Mouse (Mus musculus) liver, embryonic 14.5 days (tissue): ENCODE data around the gene Sdhaf2. TPM values are rescaled to one million over a fixed set of nuclear protein-coding genes. Genes with fewer than 3 reads are reported as not detected.
A peak's percentile ranks its signal among the peaks of the same experiment; 100 is the strongest.

Experiments
- ATAC-seq: fragments of 200-750 bp; cut with Nextera tagmentation; 2 replicates; pipeline ENCODE4 v1.8.0; 2017; ENCODE audit warnings: moderate number of reproducible peaks, mild to moderate bottlenecking, moderate library complexity; ENCODE audit not compliant: insufficient read depth
- DNase-seq, 3 experiments: peaks; one replicate each; pipeline ENCODE4 v3.0.0-alpha.2; 2012 to 2013; ENCODE audit warnings: low read depth in 3 of 3, low spot score in 3 of 3
- H3K27ac ChIP-seq: fragments of 300-500 bp; sonication (generic); 2 replicates; pipeline ENCODE4 v1.5.1; 2014; ENCODE audit warnings: moderate library complexity, mild to moderate bottlenecking, control low read depth, inconsistent platforms
- H3K27me3 ChIP-seq: fragments of 300-500 bp; sonication (generic); 2 replicates; pipeline ENCODE4 v1.6.1; 2014; ENCODE audit warnings: mild to moderate bottlenecking, low read length, moderate library complexity; ENCODE audit not compliant: control insufficient read depth, insufficient read depth
- H3K36me3 ChIP-seq: fragments of 300-500 bp; sonication (generic); replicated peaks from 2 replicates; pipeline ENCODE4 v1.6.1; 2014; ENCODE audit warnings: low read depth; ENCODE audit not compliant: control insufficient read depth, insufficient read depth
- H3K4me1 ChIP-seq, 2 experiments: fragments of 200-500 bp in 1 of 2; fragments of 300-500 bp in 1 of 2; sonication (generic) in 1 of 2; replicated peaks; 2 replicates each; pipeline ENCODE4 v1.6.1; 2012 to 2014; ENCODE audit warnings: antibody characterized with exemption in 1 of 2, inconsistent platforms in 1 of 2, low read length in 1 of 2; ENCODE audit not compliant: control insufficient read depth in 2 of 2, insufficient read depth in 2 of 2
- H3K4me2 ChIP-seq: fragments of 300-500 bp; sonication (generic); 2 replicates; pipeline ENCODE4 v1.6.1; 2014; ENCODE audit warnings: low read depth, mild to moderate bottlenecking, control low read depth, moderate library complexity
- H3K4me3 ChIP-seq, 2 experiments: fragments of 200-500 bp in 1 of 2; fragments of 300-500 bp in 1 of 2; sonication (generic) in 1 of 2; 2 replicates each; pipeline ENCODE4 v1.5.1; 2012 to 2014; ENCODE audit warnings: low read depth in 2 of 2, low read length in 2 of 2, mild to moderate bottlenecking in 2 of 2, control low read depth in 1 of 2, inconsistent platforms in 1 of 2, moderate library complexity in 1 of 2; ENCODE audit not compliant: insufficient read depth in 1 of 2
- H3K9ac ChIP-seq: fragments of 300-500 bp; sonication (generic); replicated peaks from 2 replicates; pipeline ENCODE4 v1.6.1; 2014; ENCODE audit warnings: mild to moderate bottlenecking, control low read depth, moderate library complexity
- H3K9me3 ChIP-seq: fragments of 300-500 bp; sonication (generic); 2 replicates; pipeline ENCODE4 v1.6.1; 2016; ENCODE audit warnings: low read length, mixed read lengths; ENCODE audit not compliant: control insufficient read depth
- CTCF ChIP-seq: IDR thresholded peaks from 2 replicates; pipeline ENCODE4 v1.5.1; 2016; ENCODE audit warnings: antibody characterized with exemption, low read depth, control low read depth
- EP300 ChIP-seq: IDR thresholded peaks from 2 replicates; pipeline ENCODE4 v1.6.1; 2016; ENCODE audit warnings: antibody characterized with exemption, low read depth
- WGBS: fragments of 180-500 bp; shearing (Covaris S2); extraction: QIAGEN DNeasy Blood & Tissue Kit; methylation state at CpG from one replicate; pipeline ENCODE4 v1.1.7; 2014; ENCODE audit not compliant: insufficient replicate concordance; 5-methylcytosine and 5-hydroxymethylcytosine counted together
- polyA plus RNA-seq, 2 experiments: library from polyadenylated mRNA; depleted of rRNA in 1 of 2; stranded (reverse) in 1 of 2; unstranded in 1 of 2; fragments of >200 nt; fragmentation: Nextera tagmentation in 1 of 2; extraction: Ambion mirVana in 1 of 2; gene quantifications; 2 replicates each; pipeline versions ENCODE4 v1.2.1 to v1.2.3; 2012 to 2014

Sdhaf2 gene
- polyA plus RNA-seq, 2 experiments = 20.5 to 26.9 TPM

DNA sequence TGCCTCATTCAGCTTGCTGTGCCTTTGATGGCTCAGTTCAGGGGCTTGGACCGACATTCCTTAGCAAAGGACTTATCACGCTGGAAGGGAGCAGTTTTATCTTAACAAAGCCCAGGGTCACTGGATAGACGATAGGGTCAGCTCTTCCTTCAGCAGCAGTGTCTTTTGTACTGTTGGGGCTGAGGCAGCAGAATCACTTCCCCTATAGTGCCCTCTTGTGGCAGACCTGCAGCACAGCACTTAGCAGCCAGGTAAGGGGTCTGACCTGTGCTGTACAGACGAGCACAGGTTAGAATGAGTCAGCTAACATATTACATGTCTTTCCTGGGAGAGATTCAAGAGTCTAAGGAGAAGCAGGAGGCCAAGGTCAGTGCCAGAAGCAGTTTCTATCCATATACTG, 23.4 kb downstream of the Sdhaf2 start:
- Histone ChIP-seq H3K27me3 (no peaks in the 10 kb centered on the region), H3K4me2 (no peak overlapping the region), H3K27ac (no peak overlapping the region), H3K36me3 (peaks cover 25% of the 10 kb centered on the region), H3K9ac (no peak overlapping the region), H3K4me1 (no peaks in the 10 kb centered on the region; a peak in 1 of 4 replicates), H3K4me3 (no peak overlapping the region), H3K9me3 (no peaks in the 10 kb centered on the region)
- ATAC-seq (peak; percentile 58; the same call in 1 of the 2 replicates), DNase-seq (no peak)
- peak; percentile 96 for TF ChIP-seq CTCF
- no peak for TF ChIP-seq EP300
- 19% methylated on average over 4 of the region's 4 CpGs for WGBS

DNA sequence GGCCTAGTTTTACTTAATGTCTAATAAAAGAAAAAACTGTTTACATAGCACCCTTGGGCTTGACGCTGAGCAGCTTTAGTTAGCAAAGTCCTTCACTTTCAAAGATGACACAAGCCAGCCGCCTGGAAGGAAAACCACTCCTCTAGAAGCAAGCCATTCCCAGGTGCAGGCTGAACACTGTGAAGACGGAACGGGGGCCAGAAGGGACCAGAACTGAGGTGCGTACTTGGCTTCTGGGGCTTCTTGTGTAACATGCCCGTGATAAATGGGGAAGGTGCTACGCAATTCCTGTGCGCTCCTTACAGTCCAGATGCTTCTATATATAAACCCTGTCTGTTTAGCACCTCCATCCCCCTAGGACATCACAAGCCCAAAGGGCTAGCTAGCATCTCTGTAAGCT, 25.4 kb downstream of the Sdhaf2 start:
- WGBS = 91% methylated on average over 8 of the region's 8 CpGs
- no peak overlapping the region for H3K4me3 ChIP-seq
- TF ChIP-seq EP300 (no peak), CTCF (no peak)
- H3K9me3 ChIP-seq = no peaks in the 10 kb centered on the region
- H3K4me1 ChIP-seq = no peaks in the 10 kb centered on the region; a peak in 1 of 4 replicates
- DNase-seq (no peak), ATAC-seq (no peak)
- no peak overlapping the region for H3K4me2 ChIP-seq
- peaks cover 19% of the 10 kb centered on the region for H3K36me3 ChIP-seq
- H3K27me3 ChIP-seq = no peaks in the 10 kb centered on the region
- H3K9ac ChIP-seq = no peak overlapping the region
- no peak overlapping the region for H3K27ac ChIP-seq

DNA sequence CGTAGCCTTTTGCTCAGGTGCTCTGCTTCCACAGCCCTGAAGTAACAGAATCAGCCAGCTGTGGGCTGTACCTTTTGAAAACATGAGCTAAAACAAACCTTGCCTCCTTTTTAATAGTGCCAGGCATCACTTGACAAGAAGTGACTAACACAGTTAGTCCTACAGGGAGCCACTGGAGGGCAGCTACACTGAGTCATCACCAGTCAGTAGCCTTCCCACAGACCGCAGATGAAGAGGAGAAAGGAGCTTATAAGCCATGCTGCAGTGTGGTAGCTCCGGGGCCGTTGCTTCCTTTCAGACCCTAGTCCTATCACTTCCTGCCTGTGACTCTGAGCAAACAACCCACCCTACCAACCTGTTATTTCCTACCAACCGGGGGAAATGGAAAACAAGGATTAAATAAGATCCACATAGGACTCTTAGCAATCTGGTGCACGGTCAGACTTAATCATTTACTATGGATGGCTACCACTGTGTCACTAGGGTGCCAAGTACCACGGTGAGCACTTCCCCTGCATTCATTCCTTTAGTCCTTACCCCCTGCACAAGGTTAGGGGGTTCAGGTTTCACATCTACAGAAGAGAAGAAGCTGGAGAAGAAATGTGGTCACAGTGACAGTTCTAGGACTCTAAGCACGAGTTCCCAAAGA, 28.3 kb downstream of the Sdhaf2 start:
- Histone ChIP-seq H3K4me3 (no peak overlapping the region), H3K27me3 (no peaks in the 10 kb centered on the region), H3K36me3 (peaks cover 19% of the 10 kb centered on the region), H3K4me1 (no peaks in the 10 kb centered on the region; a peak in 1 of 4 replicates), H3K9ac (no peak overlapping the region), H3K4me2 (no peak overlapping the region), H3K9me3 (no peaks in the 10 kb centered on the region), H3K27ac (no peak overlapping the region)
- TF ChIP-seq CTCF = no peak
- no peak for TF ChIP-seq EP300
- no peak for ATAC-seq
- WGBS = 23% methylated on average over 8 of the region's 8 CpGs
- DNase-seq = peak in 1 of 3 experiments; percentile 17

DNA sequence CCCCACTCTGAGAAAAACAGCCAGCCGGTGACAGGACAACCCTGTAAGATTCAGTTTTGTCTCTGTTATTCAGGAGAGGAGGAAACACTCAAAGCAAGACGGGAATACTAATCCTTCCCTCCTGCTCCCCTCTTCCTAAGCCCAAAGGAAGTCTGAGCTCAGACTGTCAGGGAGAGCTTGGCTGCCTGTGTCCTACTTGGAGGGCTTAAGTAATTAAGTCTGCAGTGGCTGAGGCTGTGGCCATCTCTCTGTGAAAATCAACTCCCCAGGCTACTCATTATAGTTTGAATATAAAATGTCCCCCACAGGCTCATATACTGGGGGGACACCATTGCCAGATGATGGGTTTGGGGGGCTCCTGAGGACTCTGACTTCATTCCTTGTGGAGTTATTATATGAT, 29.0 kb downstream of the Sdhaf2 start:
- Histone ChIP-seq H3K27ac (no peak overlapping the region), H3K4me3 (no peak overlapping the region), H3K27me3 (no peaks in the 10 kb centered on the region), H3K36me3 (peaks cover 17% of the 10 kb centered on the region), H3K9me3 (no peaks in the 10 kb centered on the region), H3K4me2 (no peak overlapping the region), H3K9ac (no peak overlapping the region), H3K4me1 (no peaks in the 10 kb centered on the region; a peak in 1 of 4 replicates)
- TF ChIP-seq CTCF (no peak), EP300 (no peak)
- ATAC-seq = no peak
- no peak for DNase-seq
- WGBS = 65% methylated on average over 2 of the region's 2 CpGs

DNA sequence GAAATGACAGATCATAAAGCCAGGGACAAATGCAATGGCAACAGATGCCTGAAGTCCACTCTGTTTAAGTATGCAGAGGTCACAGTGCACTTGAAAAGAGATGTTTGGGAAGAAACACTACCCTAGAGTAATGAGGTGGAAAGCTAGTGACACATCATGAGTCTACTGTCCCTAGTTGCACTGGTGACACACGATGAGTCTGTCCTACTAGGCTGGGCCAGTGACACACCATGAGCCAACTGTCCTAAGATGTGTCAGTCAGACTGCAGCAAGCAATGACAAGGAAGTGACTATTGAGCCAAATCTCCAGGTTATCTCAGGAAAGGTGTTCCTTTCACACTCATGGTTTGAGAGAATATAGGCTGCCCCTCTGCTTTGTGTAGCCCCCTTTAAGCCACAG, 30.3 kb downstream of the Sdhaf2 start:
- DNase-seq (no peak), ATAC-seq (no peak)
- H3K4me3 ChIP-seq = no peak overlapping the region
- 55% methylated on average over 1 of the region's 1 CpGs for WGBS
- H3K4me1 ChIP-seq = no peaks in the 10 kb centered on the region; a peak in 1 of 4 replicates
- H3K4me2 ChIP-seq = no peak overlapping the region
- no peak for TF ChIP-seq CTCF
- TF ChIP-seq EP300 = no peak
- no peaks in the 10 kb centered on the region for H3K9me3 ChIP-seq
- peaks cover 4% of the 10 kb centered on the region for H3K36me3 ChIP-seq
- H3K27ac ChIP-seq = no peak overlapping the region
- no peak overlapping the region for H3K9ac ChIP-seq
- no peaks in the 10 kb centered on the region for H3K27me3 ChIP-seq
